Mouse (Mus musculus) left cerebral cortex, postnatal 14 days (tissue): ENCODE measurements around the gene Rhbdl2. TPM values are rescaled to one million over a fixed set of nuclear protein-coding genes. Genes with fewer than 3 reads are reported as not detected.
A peak's percentile ranks its signal among the peaks of the same experiment; 100 is the strongest.

Experiments used
- DNase-seq, 2 experiments: peaks; one replicate each; pipeline ENCODE4 v3.0.0; 2021 to 2022; ENCODE audit warnings: low spot score in 2 of 2, mixed read lengths in 1 of 2
- intact Hi-C: fragments of 180-260 bp; cut with DNase I; formaldehyde crosslinking; loops from one replicate; pipeline ENCODE4 v1.15.1; 2025
- long read RNA-seq, 2 experiments: library from polyadenylated mRNA; stranded (forward); transcript quantifications; one replicate each; pipeline ENCODE4 v2.0.0; 2021
- total RNA-seq, 2 experiments: library from RNA; stranded (reverse); gene quantifications; 2 replicates each; pipeline ENCODE4 v1.2.3; 2021

The Rhbdl2 gene
- 1 to 10 TPM; 1.0 to 1.2 TPM for total RNA-seq
- long read RNA-seq, experiment 1 = 0 reads
- long read RNA-seq, experiment 2, partial matches to known transcripts = 1 of 3 reads
- long read RNA-seq, experiment 2, other reads (novel, unspliced or antisense) = 1 of 3 reads

GRCm38 (mm10) chr4:123787191-123787985 lies at the start of gene Rhbdl2:
TSS of gene Rhbdl2 (plus strand) at chr4:123787874.
- peak; percentile 52 to 56 for DNase-seq
- intact Hi-C loops = no loop called here

GRCm38 (mm10) chr4:123738708-123739107 lies 49.0 kb upstream of the Rhbdl2 start:
- no peak for DNase-seq
- intact Hi-C loops = no loop called here

GRCm38 (mm10) chr4:123742891-123743290 lies 44.8 kb upstream of the Rhbdl2 start:
- DNase-seq = no peak
- intact Hi-C loops = no loop called here

- intact Hi-C loops = loop anchor here (5.0 kb wide), 1 partner anchor 58 kb away; no protein-coding TSS in a partner anchor
- no peak for DNase-seq
Measured at GRCm38 (mm10) chr4:123745221-123745775, 42.4 kb upstream of the Rhbdl2 start.

GRCm38 (mm10) chr4:123748726-123749415 lies 38.8 kb upstream of the Rhbdl2 start:
- intact Hi-C loops = loop anchor here (5.0 kb wide), 1 partner anchor 62 kb away; no protein-coding TSS in a partner anchor
- DNase-seq = no peak

GRCm38 (mm10) chr4:123749484-123750130 lies 38.1 kb upstream of the Rhbdl2 start:
- DNase-seq = peak in 1 of 2 experiments; percentile 27
- intact Hi-C loops = loop anchor here (5.0 kb wide), 1 partner anchor 62 kb away; no protein-coding TSS in a partner anchor

- intact Hi-C loops = no loop called here
- peak; percentile 98 for DNase-seq
Measured at GRCm38 (mm10) chr4:123750152-123750651, 37.5 kb upstream of the Rhbdl2 start, which contains the start of gene Akirin1. TSS of gene Akirin1 (minus strand) at chr4:123750345.

GRCm38 (mm10) chr4:123750707-123751312 lies 36.9 kb upstream of the Rhbdl2 start:
- intact Hi-C loops = no loop called here
- DNase-seq = peak in 1 of 2 experiments; percentile 64

- DNase-seq = no peak
- intact Hi-C loops = loop anchor here (2.0 kb wide), 1 partner anchor 140 kb away; no protein-coding TSS in a partner anchor
Measured at GRCm38 (mm10) chr4:123758306-123758705, 29.4 kb upstream of the Rhbdl2 start.

- DNase-seq = no peak
- intact Hi-C loops = no loop called here
Measured at GRCm38 (mm10) chr4:123765071-123765470, 22.6 kb upstream of the Rhbdl2 start.

- no peak for DNase-seq
- intact Hi-C loops = no loop called here
Measured at GRCm38 (mm10) chr4:123767807-123768206, 19.9 kb upstream of the Rhbdl2 start.

GRCm38 (mm10) chr4:123768234-123768633 lies 19.4 kb upstream of the Rhbdl2 start:
- intact Hi-C loops = no loop called here
- DNase-seq = no peak

GRCm38 (mm10) chr4:123792666-123793065 lies 5.0 kb downstream of the Rhbdl2 start:
- intact Hi-C loops = no loop called here
- no peak for DNase-seq

- intact Hi-C loops = no loop called here
- no peak for DNase-seq
Measured at GRCm38 (mm10) chr4:123793136-123793535, 5.5 kb downstream of the Rhbdl2 start.

- DNase-seq = no peak
- intact Hi-C loops = no loop called here
Measured at GRCm38 (mm10) chr4:123795057-123795456, 7.4 kb downstream of the Rhbdl2 start.

- intact Hi-C loops = no loop called here
- no peak for DNase-seq
Measured at GRCm38 (mm10) chr4:123797403-123797802, 9.7 kb downstream of the Rhbdl2 start.

- DNase-seq = peak; percentile 60 to 65
- intact Hi-C loops = no loop called here
Measured at GRCm38 (mm10) chr4:123797856-123798255, 10.2 kb downstream of the Rhbdl2 start.

GRCm38 (mm10) chr4:123803642-123804041 lies 16.0 kb downstream of the Rhbdl2 start:
- DNase-seq = peak in 1 of 2 experiments; percentile 32
- intact Hi-C loops = no loop called here

- DNase-seq = no peak
- intact Hi-C loops = no loop called here
Measured at GRCm38 (mm10) chr4:123808304-123808703, 20.6 kb downstream of the Rhbdl2 start.
